Mouse (Mus musculus) limb, embryonic 15.5 days (tissue): Measurements from ENCODE around the gene 9130230L23Rik. TPM values are rescaled to one million over a fixed set of nuclear protein-coding genes. Genes with fewer than 3 reads are reported as not detected.

Source experiments
- ATAC-seq: fragments of 200-750 bp; cut with Nextera tagmentation; 2 replicates; pipeline ENCODE4 v1.8.0; 2017; ENCODE audit warnings: low read depth, moderate TSS enrichment; ENCODE audit not compliant: insufficient number of reproducible peaks, low FRiP score, low TSS enrichment
- H3K27ac ChIP-seq: fragments of 300-500 bp; sonication (generic); 2 replicates; pipeline ENCODE4 v1.5.1; 2015; ENCODE audit warnings: moderate library complexity, mild to moderate bottlenecking, inconsistent platforms
- H3K27me3 ChIP-seq: fragments of 300-500 bp; sonication (generic); 2 replicates; pipeline ENCODE4 v1.6.1; 2015; ENCODE audit warnings: inconsistent platforms
- H3K36me3 ChIP-seq: fragments of 300-500 bp; sonication (generic); 2 replicates; pipeline ENCODE4 v1.6.1; 2015; ENCODE audit warnings: inconsistent platforms
- H3K4me1 ChIP-seq: fragments of 300-500 bp; sonication (generic); 2 replicates; pipeline ENCODE4 v1.6.1; 2015; ENCODE audit warnings: inconsistent platforms
- H3K4me2 ChIP-seq: fragments of 300-500 bp; sonication (generic); 2 replicates; pipeline ENCODE4 v1.6.1; 2015; ENCODE audit warnings: mild to moderate bottlenecking, inconsistent platforms
- H3K4me3 ChIP-seq: fragments of 300-500 bp; sonication (generic); 2 replicates; pipeline ENCODE4 v1.5.1; 2015; ENCODE audit warnings: mild to moderate bottlenecking, inconsistent platforms
- H3K9ac ChIP-seq: fragments of 300-500 bp; sonication (generic); 2 replicates; pipeline ENCODE4 v1.6.1; 2015; ENCODE audit warnings: inconsistent platforms
- H3K9me3 ChIP-seq: fragments of 300-500 bp; sonication (generic); 2 replicates; pipeline ENCODE4 v1.6.1; 2016; ENCODE audit warnings: inconsistent platforms
- WGBS: fragments of 180-500 bp; shearing (Covaris S2); methylation state at CpG from one replicate; pipeline ENCODE4 v1.1.7; 2015; 5-methylcytosine and 5-hydroxymethylcytosine counted together
- microRNA-seq: library from miRNA; unstranded; fragments of <30 nt; microRNA quantifications from one replicate; pipeline ENCODE4, GENCODE M21; 2016
- polyA plus RNA-seq: library from polyadenylated mRNA; unstranded; fragments of >200 nt; fragmentation: Nextera tagmentation; extraction: Ambion mirVana; gene quantifications from 2 replicates; pipeline ENCODE4 v1.2.1, GENCODE M21; 2015

Gene 9130230L23Rik
- polyA plus RNA-seq, 1 experiment from 2014 or later = 0.10 TPM

DNA sequence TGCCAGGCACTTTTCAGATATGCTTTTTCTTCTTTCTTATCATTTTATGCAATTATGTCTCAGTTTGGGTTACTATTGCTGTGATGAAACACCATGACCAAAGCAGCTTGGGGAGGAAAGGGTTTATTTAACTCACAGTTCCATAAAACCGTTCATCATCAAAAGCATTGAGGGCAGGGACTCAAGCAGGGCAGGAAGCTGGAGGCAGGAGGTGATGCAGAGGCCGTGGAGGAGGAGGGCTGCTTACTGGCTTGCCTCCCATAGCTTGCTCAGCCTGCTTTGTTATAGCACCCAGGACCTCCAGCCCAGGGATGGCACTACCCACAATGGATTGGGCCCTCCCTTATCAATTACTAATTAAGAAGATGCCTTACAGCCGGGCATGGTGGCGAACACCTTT lies 62.9 kb downstream of the 9130230L23Rik start:
- H3K9me3 ChIP-seq = no peaks in the 10 kb centered on the region
- ATAC-seq = no peak

DNA sequence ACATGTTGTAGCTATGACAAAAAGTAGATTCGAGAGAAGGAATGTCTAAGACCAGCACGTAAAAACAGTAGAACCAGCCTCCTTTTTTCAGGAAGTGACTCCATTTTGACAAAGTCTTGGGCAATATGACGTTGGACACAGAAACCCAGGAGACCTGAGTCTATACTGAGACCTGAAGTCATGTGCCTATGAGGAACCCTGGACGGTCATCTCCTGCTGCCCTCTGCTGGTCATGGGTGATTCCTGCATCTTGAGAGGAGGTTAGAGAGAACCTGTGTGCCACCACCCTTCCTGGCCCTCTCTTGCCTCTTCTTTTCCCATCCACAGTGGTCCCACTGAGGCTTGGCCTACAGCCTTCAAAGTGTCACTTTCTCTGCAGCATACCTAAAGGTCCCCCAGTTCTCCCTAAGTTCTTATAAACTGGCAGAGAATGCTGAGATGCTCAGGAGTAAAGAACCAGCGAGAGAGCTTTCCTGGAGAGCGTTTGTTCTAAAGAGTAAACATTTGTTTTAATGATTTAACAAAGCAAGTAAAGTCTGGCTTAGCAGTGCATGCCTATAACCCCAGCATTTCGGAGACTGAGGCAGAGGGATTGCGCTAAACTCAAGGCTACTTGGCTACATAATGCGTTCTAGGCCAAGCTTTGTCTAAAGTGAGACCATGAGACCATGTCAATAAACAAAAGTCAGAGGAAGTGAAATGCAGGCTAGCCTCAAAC lies 65.9 kb downstream of the 9130230L23Rik start:
- H3K36me3 ChIP-seq = no peaks in the 10 kb centered on the region
- H3K9me3 ChIP-seq = no peaks in the 10 kb centered on the region
- ATAC-seq = no peak
- H3K9ac ChIP-seq = no peak overlapping the region
- no peak overlapping the region for H3K4me2 ChIP-seq
- H3K27ac ChIP-seq = no peak overlapping the region
- no peaks in the 10 kb centered on the region for H3K27me3 ChIP-seq
- H3K4me3 ChIP-seq = no peak overlapping the region
- no peaks in the 10 kb centered on the region; the same call in 1 of the 2 replicates for H3K4me1 ChIP-seq
- WGBS = 58% methylated on average over 9 of the region's 9 CpGs

More for the DNA sequence above, 62.9 kb downstream of the 9130230L23Rik start:
- 47% methylated on average over 4 of the region's 4 CpGs for WGBS
- Histone ChIP-seq H3K27ac (no peak overlapping the region), H3K4me1 (no peaks in the 10 kb centered on the region; the same call in 1 of the 2 replicates), H3K4me2 (no peak overlapping the region), H3K36me3 (no peaks in the 10 kb centered on the region), H3K9ac (no peak overlapping the region), H3K4me3 (no peak overlapping the region), H3K27me3 (no peaks in the 10 kb centered on the region)

DNA sequence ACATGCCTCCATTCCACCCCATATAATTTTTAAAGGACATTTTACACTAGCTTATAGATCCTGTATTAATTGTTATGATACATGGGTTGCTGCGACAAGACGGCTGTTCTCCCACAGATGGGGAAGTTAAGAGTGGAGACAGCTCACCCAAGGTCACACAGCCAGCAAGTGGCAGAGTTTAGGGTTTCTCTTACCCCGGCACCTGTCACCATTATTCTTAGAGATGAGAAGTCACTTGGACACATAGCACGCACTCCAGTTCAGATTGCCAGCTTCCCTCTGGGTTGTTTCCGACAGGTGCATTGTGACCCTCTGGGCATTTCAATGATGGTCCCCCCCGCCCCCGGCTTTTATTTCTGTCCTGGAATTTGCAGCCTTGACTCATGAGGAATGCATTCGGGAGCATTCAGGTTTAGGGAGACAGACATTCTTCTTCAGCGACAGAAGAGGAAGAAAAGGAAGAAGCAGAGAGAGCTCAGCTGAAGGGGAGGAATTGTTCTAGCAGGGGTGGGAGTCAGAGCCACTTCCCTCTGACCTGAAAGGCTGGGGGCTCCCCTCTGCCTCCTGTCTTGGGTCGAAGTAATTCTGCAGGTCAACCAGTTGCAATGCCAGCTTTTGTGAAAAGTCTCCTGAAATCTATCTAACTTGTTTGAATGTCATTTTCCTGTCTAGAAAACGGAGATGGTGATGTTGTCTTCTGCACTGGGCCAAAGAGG lies 66.9 kb downstream of the 9130230L23Rik start:
- WGBS = 54% methylated on average over 11 of the region's 11 CpGs

DNA sequence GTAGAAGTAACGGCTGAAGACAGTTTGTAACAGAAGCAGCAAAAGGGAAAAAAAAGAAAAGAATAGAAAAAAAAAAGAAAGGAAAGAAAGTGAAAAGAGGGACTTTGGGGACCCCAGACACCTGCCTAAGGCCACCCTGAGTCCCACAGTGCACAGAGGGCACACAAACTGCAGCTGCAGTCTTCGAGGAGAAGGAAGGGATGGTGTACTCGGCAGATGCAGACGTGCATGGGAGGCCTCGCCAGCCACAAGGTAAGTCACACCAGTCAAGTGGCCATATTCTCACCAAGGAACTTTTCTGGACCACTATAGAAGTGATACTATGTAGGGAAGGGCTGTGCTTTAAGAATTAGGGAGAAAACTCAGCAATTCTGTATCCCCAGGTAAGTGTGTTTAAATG lies 69.3 kb downstream of the 9130230L23Rik start, which contains the start of gene Chrna9:
Gene Chrna9 (plus strand): TSS at position 139 of the 400 bp plus-strand sequence.
- Histone ChIP-seq H3K4me3 (no peak within 1 kb of the TSS), H3K9ac (no peak within 1 kb of the TSS), H3K4me2 (no peak within 1 kb of the TSS), H3K4me1 (no peaks in the 10 kb centered on the region; the same call in 1 of the 2 replicates), H3K36me3 (no peaks in the 10 kb centered on the region), H3K27ac (no peak within 1 kb of the TSS), H3K9me3 (no peaks in the 10 kb centered on the region), H3K27me3 (no peaks in the 10 kb centered on the region)
- ATAC-seq = no peak
- 87% methylated on average over 5 of the region's 5 CpGs for WGBS

More for the DNA sequence above, 66.9 kb downstream of the 9130230L23Rik start:
- no peaks in the 10 kb centered on the region for H3K36me3 ChIP-seq
- H3K9me3 ChIP-seq = no peaks in the 10 kb centered on the region
- no peak overlapping the region for H3K9ac ChIP-seq
- peak; percentile 55; the same call in 1 of the 2 replicates for ATAC-seq
- H3K4me3 ChIP-seq = no peak overlapping the region
- no peak overlapping the region for H3K27ac ChIP-seq
- no peaks in the 10 kb centered on the region; the same call in 1 of the 2 replicates for H3K4me1 ChIP-seq
- no peaks in the 10 kb centered on the region for H3K27me3 ChIP-seq
- no peak overlapping the region for H3K4me2 ChIP-seq

DNA sequence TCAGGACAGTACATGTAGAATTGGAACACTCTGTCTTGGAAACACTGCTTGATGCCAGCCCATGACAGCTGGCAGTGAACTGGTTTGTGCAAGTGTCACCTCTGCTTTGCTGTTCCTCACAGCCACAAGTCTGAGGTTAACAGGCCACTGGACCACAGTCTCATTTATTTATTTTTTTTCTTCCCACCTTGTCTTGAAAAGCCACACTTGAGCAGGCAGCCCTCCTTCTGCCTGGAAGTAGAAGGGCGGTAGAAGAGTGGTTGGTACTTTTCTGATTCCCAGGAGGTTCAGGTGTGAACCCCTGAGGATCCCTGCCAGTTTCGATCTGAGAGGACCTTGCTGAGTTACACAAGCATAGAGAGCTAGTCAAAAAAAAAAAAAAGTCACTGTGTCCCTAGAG lies 70.3 kb downstream of the 9130230L23Rik start:
- 80% methylated on average over 2 of the region's 2 CpGs for WGBS
- ATAC-seq = no peak
- Histone ChIP-seq H3K36me3 (no peaks in the 10 kb centered on the region), H3K4me1 (no peaks in the 10 kb centered on the region; the same call in 1 of the 2 replicates), H3K4me3 (no peak overlapping the region), H3K9me3 (no peaks in the 10 kb centered on the region), H3K9ac (no peak overlapping the region), H3K27me3 (no peaks in the 10 kb centered on the region), H3K27ac (no peak overlapping the region), H3K4me2 (no peak overlapping the region)

DNA sequence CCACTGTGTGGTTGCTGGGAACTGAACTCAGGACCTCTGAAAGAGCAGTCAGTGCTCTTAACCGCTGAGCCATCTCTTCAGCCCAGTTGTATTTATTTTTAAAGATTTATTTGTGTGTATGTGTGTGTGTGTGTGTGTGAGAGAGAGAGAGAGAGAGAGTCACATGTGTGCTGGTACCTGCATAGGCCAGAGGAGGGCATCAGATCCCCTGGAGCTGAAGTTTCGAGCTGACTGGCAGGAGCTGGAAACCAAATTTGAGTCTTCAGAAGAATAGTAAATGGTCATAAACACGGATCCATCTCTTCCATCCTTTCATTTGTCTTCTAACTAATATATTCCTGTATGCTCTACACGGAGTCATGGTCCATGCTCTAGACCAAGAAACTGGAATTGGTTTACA lies 70.8 kb downstream of the 9130230L23Rik start:
- Histone ChIP-seq H3K4me1 (no peaks in the 10 kb centered on the region; the same call in 1 of the 2 replicates), H3K4me2 (no peak overlapping the region), H3K9ac (no peak overlapping the region), H3K4me3 (no peak overlapping the region), H3K27me3 (no peaks in the 10 kb centered on the region), H3K9me3 (no peaks in the 10 kb centered on the region), H3K36me3 (no peaks in the 10 kb centered on the region), H3K27ac (no peak overlapping the region)
- no peak for ATAC-seq
- 86% methylated on average over 4 of the region's 4 CpGs for WGBS

DNA sequence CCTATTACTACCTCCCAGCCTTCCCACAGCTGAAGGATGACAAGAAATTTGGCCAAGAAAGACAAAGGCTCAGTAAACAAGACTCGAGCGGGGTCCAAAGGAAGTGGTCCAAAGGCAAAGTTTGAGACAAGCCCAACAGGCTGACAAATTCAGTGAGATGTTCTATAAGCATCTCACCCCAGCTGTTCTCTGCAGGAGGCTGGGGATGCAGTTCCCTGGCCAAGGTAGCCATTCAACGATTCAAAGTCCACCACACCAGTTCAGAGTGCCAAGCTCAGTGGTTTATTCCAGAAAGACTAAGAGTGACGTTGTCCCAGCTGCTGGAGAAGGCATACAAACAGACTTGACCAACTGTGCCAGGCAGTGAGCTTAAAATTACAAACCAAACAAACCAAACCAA lies 73.9 kb downstream of the 9130230L23Rik start:
- no peak overlapping the region for H3K4me3 ChIP-seq
- H3K9me3 ChIP-seq = no peaks in the 10 kb centered on the region
- ATAC-seq = no peak
- H3K9ac ChIP-seq = no peak overlapping the region
- H3K4me2 ChIP-seq = no peak overlapping the region
- 69% methylated on average over 4 of the region's 4 CpGs for WGBS
- no peaks in the 10 kb centered on the region for H3K36me3 ChIP-seq
- no peak overlapping the region for H3K27ac ChIP-seq
- H3K4me1 ChIP-seq = no peaks in the 10 kb centered on the region
- H3K27me3 ChIP-seq = no peaks in the 10 kb centered on the region

Small RNAs within 50 kb of the gene (microRNA-seq; reads per million reads assigned to microRNA genes)
- not detected for gene Gm25952

Other genes with a start within 250 kb of the 9130230L23Rik start
- gene N4bp2, start 240.8 kb downstream of the 9130230L23Rik start, polyA plus RNA-seq = 20.9 and 23.0 TPM in 2 replicates
- gene Rhoh, start 143.1 kb downstream of the 9130230L23Rik start, polyA plus RNA-seq = 2.2 and 3.4 TPM in 2 replicates
- gene Chrna9, start 69.4 kb downstream of the 9130230L23Rik start, polyA plus RNA-seq = 0.13 and 0.96 TPM in 2 replicates
- 7.6 and 8.9 TPM in 2 replicates for gene Rbm47, start 168.8 kb upstream of the 9130230L23Rik start, polyA plus RNA-seq